Mouse (Mus musculus): Measurements from ENCODE around the gene L3hypdh. TPM values are rescaled to one million over a fixed set of nuclear protein-coding genes. Genes with fewer than 3 reads are reported as not detected.
A peak's percentile ranks its signal among the peaks of the same experiment; 100 is the strongest.

Gene L3hypdh
- 4.0 TPM in 1 of 2 replicates, not detected in the other for total RNA-seq (2017)

DNA sequence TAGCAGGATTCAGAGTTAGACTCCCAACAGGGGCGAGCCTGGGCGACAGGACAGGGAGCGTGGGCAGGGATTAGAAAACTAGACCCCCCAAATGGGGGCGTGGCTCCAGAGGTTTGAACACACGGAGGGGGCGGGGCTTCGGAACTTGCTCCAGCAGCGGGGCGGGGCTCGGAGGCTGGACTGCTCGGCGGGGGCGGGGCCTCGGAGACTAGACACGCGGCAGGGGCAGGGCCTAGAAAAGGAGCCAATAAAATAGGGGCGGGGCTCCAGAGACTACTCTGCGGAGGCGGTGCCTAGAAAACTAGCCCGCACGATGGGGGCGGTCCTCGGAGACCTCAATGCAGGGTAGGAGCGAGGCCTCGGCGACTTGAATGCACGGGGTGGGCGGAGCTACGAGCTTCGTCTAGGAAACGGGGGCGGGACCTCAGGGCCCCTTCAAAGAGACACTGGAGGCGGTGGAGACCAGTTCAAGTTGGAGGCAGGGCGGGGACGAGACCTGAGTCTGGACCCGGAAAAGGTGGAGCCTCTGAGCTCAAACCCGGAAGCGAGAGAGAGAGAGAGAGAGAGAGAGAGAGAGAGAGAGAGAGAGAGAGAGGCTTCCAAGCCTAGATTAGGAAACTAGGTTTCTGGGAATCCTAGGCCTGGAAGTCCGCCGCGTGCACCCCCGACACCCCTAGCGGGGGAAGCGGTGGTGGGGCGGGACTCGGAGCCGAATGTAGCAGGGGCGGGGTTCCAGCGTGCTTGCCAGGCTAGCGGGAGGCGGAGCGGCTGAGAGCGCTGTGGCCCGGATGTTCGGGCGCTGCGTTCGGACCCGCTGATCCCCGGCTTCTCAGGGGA, at the start of gene L3hypdh, which contains the start of gene Jkamp:
Gene L3hypdh (minus strand): TSS at position 111 of the 837 bp plus-strand sequence.
Gene Jkamp (plus strand): TSS at position 261 of the 837 bp plus-strand sequence.
- ATAC-seq (replicated peaks in 1 of 2; ENCODE audit: insufficient read depth in 1 of 2, low FRiP score in 2 of 2, low TSS enrichment in 1 of 2, low read depth in 1 of 2, poor library complexity in 2 of 2, severe bottlenecking in 2 of 2): peak; percentile 91 to 95

DNA sequence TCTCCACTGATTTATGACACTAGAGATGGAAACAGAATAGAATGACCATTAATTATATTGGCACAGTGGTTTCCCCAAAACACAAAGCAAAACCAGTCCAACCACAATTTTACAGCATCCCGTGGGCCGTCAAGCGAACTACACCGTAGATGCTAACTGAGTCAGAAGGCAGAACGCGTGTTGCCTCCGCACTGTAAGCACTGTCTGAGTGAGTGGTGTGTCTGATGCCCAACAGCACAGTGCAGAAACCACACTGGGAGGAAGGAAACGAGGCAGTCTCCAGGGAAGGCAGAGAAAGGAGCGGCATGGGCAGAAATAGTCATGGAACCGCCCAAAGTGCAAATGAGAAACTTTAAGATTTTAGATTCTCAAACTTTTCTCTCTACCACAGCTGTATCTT, 44.0 kb upstream of the L3hypdh start:
- ATAC-seq (replicated peaks in 1 of 2; ENCODE audit: insufficient read depth in 1 of 2, low FRiP score in 2 of 2, low TSS enrichment in 1 of 2, low read depth in 1 of 2, poor library complexity in 2 of 2, severe bottlenecking in 2 of 2): no peak

DNA sequence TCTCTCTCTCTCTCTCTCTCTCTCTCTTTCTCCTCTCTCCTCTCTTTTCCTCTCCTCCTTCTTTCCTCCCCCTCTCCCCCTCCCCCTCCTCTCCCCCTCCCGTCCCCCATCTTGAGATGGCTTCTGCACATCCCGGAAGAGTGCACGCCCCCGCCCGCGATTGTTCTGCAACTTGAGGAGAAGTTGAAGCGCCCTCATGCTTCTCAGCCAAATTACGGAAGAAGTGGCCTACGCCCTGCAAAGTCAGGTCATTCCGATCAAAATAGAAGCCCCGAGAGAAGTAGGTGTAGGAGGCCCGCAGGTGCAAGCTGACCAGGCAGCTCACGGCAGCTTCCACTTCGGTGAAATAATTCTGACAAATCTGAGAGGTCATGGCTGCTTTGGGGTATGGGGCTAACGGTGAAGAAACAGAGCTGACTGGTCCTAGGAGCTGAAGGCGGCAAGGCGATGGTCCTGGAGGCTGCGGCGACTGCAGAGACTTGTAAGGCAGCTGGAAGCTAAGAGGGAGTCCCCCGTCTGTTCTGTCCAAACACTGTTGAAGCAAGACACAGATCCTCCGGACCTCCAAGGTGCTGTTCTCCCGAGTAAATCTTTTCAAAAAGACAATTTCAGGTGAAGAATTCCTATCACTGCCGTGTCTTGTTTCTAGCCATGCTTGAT, 30.6 kb upstream of the L3hypdh start:
- no peak for ATAC-seq (replicated peaks in 1 of 2; ENCODE audit: insufficient read depth in 1 of 2, low FRiP score in 2 of 2, low TSS enrichment in 1 of 2, low read depth in 1 of 2, poor library complexity in 2 of 2, severe bottlenecking in 2 of 2)

DNA sequence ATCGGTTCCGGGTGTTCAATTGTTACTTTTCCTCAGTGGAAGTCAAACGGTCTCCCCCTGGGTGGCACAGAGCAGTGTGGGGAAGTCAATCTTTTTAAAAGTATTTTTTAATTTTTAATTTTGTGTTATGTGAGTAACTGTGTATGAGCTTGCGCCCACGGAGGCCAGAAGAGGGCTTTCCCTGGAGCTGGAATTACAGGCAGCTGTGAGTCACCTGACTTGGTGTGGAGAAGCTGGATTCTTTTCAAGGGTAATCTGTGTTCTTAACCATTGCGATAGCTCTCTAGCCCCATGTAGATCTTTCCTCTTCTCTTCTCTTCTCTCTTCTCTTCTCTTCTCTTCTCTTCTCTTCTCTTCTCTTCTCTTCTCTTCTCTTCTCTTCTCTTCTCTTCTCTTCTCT, 29.9 kb upstream of the L3hypdh start:
- no peak for ATAC-seq (replicated peaks in 1 of 2; ENCODE audit: insufficient read depth in 1 of 2, low FRiP score in 2 of 2, low TSS enrichment in 1 of 2, low read depth in 1 of 2, poor library complexity in 2 of 2, severe bottlenecking in 2 of 2)

DNA sequence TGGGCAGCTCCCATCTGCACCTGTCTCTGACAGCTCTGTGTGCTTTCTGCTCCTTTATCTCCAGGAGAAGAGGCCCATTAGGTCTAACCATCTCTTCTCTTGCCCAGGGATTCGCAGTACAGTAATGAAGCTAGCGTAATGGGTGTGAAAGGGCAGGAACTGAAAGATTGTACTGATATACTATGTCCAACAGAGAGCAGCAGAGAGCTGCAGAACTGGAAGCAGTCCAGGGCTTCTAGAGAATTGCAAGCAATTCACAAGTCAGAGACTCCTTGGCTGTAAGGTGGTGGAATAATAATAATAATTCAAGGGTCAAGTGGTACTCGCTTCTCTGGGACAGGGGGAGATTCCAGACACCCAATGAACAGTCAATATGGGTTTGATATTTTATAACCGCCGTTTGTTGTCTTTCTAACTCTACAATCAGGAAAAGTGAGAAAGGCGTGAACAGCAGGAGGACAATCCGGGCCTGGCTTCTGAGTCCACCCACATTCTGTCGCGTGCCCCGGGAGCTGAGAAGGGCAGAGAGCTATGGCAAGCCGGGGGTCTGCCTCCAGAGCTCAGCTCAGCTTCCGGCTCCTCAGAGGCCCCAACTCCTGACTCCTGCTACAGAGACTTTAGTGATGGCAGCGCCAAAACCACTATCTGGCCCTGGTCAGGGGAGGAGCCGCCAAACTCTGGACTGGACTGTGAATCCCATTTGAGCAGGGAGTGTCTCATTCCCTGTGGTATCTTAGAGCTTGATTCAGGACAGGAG, 19.5 kb upstream of the L3hypdh start:
- peak; percentile 81 to 83 for ATAC-seq (replicated peaks in 1 of 2; ENCODE audit: insufficient read depth in 1 of 2, low FRiP score in 2 of 2, low TSS enrichment in 1 of 2, low read depth in 1 of 2, poor library complexity in 2 of 2, severe bottlenecking in 2 of 2)

DNA sequence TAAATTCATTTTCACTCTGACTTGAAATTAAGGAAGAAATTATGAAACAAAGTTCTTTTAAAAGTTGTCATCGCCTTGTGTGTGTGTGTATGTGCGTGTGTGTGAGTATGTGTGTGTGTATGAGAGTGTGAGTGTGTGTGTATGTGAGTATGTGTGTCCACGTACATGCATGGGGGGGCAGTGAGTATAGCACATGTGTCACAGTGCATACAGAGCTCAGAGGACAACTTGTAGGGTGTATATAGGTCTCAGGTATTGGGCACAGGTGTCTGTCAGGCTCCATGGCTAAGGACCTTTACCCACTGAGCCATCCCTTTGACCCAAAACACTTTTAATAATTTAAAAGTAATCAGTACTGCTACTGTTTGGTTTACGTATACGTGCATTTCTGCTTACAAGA, 18.8 kb upstream of the L3hypdh start:
- no peak for ATAC-seq (replicated peaks in 1 of 2; ENCODE audit: insufficient read depth in 1 of 2, low FRiP score in 2 of 2, low TSS enrichment in 1 of 2, low read depth in 1 of 2, poor library complexity in 2 of 2, severe bottlenecking in 2 of 2)

DNA sequence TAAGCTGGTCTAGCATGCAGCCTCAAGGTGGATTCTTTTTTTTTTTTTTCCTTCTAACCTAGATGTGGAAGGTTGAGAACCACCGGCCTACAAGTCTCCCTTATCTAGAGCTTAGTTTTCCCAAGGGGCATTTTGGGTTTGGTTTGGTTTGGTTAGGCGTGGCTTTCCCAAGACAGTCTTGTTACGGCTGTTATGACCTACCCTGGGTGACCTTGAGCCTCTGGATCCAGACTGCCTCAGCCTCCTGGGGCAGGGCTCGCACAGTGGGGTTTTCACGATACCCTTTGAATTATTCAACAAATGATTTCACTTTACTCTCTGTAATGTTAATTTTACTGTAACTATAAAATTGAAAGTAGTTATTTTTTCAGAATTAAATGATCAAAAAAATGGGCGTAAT, 17.5 kb upstream of the L3hypdh start:
- no peak for ATAC-seq (replicated peaks in 1 of 2; ENCODE audit: insufficient read depth in 1 of 2, low FRiP score in 2 of 2, low TSS enrichment in 1 of 2, low read depth in 1 of 2, poor library complexity in 2 of 2, severe bottlenecking in 2 of 2)

DNA sequence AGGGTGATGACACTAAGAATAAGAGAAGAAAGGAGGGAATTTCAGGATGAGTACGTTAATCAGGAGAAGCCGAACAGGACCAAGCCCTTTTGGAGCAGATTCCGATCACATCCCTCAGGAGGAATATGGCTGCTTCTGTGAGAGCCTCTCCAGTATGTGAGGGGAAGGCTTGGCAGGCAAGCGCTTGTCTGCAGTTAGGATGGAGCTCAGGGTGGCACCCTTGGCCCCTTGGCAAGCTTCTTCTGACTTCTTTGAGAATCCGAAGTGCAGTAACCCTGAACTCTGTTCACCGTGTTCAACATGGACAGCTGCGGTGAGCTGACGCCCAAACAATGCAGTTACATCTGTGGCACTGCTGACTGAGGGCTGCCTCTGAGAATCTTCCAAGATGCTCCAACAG, 11.7 kb upstream of the L3hypdh start:
- no peak for ATAC-seq (replicated peaks in 1 of 2; ENCODE audit: insufficient read depth in 1 of 2, low FRiP score in 2 of 2, low TSS enrichment in 1 of 2, low read depth in 1 of 2, poor library complexity in 2 of 2, severe bottlenecking in 2 of 2)

DNA sequence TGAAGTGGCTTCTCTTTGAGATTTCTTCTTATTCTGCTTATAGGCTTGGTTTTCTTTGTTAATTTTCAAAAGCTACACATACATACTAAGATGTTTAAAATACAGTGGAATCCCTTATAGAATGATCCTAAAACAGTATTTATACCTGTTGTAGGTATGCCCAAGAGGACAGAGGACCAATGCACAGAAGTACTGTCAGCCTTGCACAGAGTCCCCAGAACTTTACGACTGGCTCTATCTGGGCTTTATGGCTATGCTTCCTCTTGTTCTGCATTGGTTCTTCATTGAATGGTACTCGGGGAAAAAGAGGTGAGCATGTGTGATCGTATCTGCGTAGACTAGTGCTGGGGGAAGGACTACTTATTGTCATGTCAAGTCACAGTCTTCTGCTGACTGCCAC, 4.6 kb upstream of the L3hypdh start:
- no peak for ATAC-seq (replicated peaks in 1 of 2; ENCODE audit: insufficient read depth in 1 of 2, low FRiP score in 2 of 2, low TSS enrichment in 1 of 2, low read depth in 1 of 2, poor library complexity in 2 of 2, severe bottlenecking in 2 of 2)

DNA sequence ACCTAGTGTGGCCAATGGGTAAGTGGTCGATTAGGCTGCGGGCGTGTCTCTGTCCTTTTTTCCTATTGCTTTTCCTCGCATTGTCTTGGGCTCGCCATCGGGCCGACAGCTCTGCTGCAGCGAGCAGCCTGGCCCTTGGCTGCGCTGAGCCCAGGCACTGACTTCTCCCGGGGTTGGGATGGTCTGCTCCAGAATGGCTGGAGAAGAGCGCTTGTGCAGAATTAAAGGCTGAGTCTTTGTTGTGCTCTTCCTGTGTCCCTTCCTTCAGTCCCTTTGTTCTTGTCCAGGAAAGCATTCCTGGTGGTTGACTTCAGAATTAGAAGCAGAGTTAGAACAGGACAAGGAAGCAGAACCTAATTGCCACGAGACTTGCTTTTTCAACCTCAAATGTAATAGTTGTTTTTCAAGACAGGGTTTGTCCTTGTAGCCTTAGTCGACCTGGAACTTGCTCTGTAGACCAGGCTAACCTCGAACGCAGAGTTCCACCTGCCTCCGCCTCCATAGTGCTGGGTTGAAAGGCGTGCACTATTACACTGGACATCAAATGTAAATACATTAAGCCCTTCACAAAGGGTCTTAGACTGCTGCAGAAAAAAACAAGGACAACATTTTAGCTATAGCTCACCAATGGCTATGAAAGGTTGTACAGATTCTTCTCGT, 1.1 kb upstream of the L3hypdh start:
- ATAC-seq (replicated peaks in 1 of 2; ENCODE audit: insufficient read depth in 1 of 2, low FRiP score in 2 of 2, low TSS enrichment in 1 of 2, low read depth in 1 of 2, poor library complexity in 2 of 2, severe bottlenecking in 2 of 2): peak in 1 of 2 experiments; percentile 27; a peak in 1 of 4 replicates

DNA sequence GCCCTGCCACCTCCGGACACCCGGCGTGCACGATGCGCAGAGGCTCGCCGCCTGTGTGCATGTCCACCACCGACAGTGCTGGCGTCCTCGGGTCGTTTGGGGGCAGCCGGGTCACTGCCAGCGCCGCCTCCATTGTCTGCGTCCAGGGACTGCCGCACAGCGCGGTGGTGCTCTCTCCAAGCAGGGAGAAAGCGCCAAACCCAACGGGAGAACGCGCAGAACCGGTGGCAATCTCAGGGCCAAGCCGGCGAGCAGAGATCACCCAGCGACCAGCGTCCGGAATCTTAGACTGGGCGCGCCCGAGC, 263 bp downstream of the L3hypdh start:
- peak in 1 of 2 experiments; percentile 9; a peak in 2 of 4 replicates for ATAC-seq (replicated peaks in 1 of 2; ENCODE audit: insufficient read depth in 1 of 2, low FRiP score in 2 of 2, low TSS enrichment in 1 of 2, low read depth in 1 of 2, poor library complexity in 2 of 2, severe bottlenecking in 2 of 2)

DNA sequence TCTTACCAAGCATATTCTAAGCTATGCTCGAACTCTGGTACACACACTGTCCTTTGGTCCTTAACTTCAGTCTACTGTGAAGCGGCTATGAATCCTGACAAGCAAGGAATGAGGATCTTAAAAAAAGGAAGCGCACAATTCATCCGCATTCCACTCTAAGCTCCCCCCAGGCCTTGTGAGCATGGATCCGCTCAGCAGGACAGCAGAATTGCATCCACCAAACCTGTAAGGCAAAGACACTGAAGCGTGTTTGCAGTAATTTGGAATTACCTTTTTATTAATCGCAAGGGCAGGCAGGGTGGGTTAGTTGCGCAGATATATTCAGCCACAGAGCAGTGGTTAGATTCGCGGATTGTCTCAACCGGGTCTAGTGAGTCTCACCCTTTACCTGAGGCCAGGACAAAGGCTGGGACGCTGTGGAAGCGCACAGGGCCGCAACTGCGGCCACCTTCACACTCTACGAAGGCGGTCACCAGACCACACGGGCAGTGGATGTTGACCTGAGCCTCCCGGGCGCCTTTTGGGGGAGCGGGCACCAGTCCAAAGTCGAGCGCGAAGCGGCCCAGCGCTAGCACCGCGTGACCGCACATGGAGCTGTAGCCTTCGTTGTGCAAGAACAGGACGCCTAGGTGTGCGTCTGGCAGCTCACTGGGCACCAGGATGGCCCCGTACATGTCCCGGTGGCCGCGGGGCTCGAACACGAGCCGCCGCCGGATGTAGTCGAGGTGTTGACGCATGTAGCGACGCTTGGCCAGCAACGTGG, 797 bp downstream of the L3hypdh start:
- ATAC-seq (replicated peaks in 1 of 2; ENCODE audit: insufficient read depth in 1 of 2, low FRiP score in 2 of 2, low TSS enrichment in 1 of 2, low read depth in 1 of 2, poor library complexity in 2 of 2, severe bottlenecking in 2 of 2): peak in 1 of 2 experiments; percentile 1; a peak in 1 of 4 replicates

DNA sequence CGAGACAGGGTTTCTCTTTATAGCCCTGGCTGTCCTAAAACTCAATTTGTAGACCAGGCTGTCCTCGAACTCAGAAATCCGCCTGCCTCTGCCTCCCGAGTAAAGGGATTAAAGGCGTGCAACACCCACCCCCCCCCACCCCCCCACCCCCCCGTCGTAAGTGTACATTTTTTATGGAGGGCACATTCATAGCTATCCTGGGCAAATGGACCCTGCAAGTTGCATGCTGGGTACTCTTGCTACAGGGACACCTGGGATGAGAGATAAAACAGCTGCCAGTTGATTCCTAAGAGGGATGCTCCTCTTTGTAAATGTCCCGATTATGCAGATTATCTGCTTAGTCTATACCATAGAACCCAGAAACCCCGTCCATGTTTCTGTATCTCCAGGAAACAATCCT, 2.0 kb downstream of the L3hypdh start:
- ATAC-seq (replicated peaks in 1 of 2; ENCODE audit: insufficient read depth in 1 of 2, low FRiP score in 2 of 2, low TSS enrichment in 1 of 2, low read depth in 1 of 2, poor library complexity in 2 of 2, severe bottlenecking in 2 of 2): no peak

DNA sequence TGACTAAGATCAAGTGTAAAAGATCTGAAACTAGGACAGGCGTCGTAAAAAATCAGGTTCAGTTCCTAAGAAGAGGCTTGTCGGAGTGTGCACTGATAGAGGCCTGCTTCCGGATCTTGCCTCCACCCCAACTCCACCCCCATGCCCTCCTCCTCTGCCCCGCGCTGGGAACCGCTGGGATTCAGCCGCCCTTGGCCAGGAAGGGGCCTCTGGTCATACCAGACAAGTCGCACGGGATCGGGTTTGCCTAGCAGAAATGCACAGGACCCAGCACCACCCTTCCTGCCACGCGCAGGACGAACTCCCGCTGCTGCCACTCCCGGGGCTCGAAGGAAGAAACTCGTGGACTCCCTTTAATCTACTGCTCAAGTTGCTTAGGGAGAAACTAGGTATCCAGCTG, 2.9 kb downstream of the L3hypdh start:
- no peak for ATAC-seq (replicated peaks in 1 of 2; ENCODE audit: insufficient read depth in 1 of 2, low FRiP score in 2 of 2, low TSS enrichment in 1 of 2, low read depth in 1 of 2, poor library complexity in 2 of 2, severe bottlenecking in 2 of 2)

DNA sequence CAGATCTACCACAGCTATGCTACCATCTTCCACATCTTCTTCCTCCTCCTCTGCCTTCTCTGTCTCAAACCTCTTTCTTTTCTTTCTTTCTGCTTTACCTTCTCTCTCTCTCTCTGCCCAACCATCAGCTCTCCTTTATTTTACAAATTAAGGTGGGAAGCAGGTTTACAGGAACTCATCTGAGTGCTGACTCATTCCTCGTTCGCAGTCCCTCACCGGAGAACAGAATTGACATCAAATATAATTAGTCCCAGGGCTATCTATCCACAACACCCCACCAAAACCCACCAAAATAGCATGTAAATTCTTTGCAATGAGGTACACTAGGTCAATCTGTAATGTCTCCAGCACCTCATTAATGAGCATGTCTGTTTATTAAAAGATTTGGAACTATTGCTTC, 3.3 kb downstream of the L3hypdh start:
- no peak for ATAC-seq (replicated peaks in 1 of 2; ENCODE audit: insufficient read depth in 1 of 2, low FRiP score in 2 of 2, low TSS enrichment in 1 of 2, low read depth in 1 of 2, poor library complexity in 2 of 2, severe bottlenecking in 2 of 2)

DNA sequence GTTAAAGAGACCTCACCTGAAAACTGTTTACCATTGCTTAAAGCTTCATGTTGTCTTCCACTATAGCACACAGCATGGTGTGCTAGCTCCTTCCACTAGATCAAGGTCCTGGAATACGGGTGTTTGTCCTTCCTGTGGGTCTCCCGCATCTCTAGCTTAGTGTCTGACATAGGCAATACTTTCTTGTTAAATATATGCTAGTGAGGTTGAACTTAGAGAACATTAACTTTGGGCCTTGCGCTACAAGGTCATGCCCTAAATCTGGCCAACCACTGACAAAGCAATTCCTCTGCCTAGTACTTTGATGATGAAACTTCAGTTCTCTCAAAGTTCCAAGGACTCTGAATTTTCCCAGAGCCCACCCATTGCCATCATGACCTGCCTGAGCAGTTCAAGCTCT, 7.0 kb downstream of the L3hypdh start:
- no peak for ATAC-seq (replicated peaks in 1 of 2; ENCODE audit: insufficient read depth in 1 of 2, low FRiP score in 2 of 2, low TSS enrichment in 1 of 2, low read depth in 1 of 2, poor library complexity in 2 of 2, severe bottlenecking in 2 of 2)
